Mouse (Mus musculus) heart, embryonic 15.5 days (tissue): ENCODE results near the gene Aarsd1. TPM values are rescaled to one million over a fixed set of nuclear protein-coding genes. Genes with fewer than 3 reads are reported as not detected.

ENCODE experiments used
- ATAC-seq: fragments of 200-750 bp; cut with Nextera tagmentation; replicated peaks from 2 replicates; pipeline ENCODE4 v1.8.0; 2017; ENCODE audit warnings: low read depth, moderate TSS enrichment; ENCODE audit not compliant: insufficient number of reproducible peaks, insufficient read depth, low FRiP score
- H3K27ac ChIP-seq: fragments of 300-500 bp; sonication (generic); 2 replicates; pipeline ENCODE4 v1.5.1; 2015; ENCODE audit warnings: mild to moderate bottlenecking, inconsistent platforms
- H3K27me3 ChIP-seq: fragments of 300-500 bp; sonication (generic); 2 replicates; pipeline ENCODE4 v1.6.1; 2015; ENCODE audit warnings: inconsistent platforms
- H3K36me3 ChIP-seq: fragments of 300-500 bp; sonication (generic); 2 replicates; pipeline ENCODE4 v1.6.1; 2015; ENCODE audit warnings: mild to moderate bottlenecking, inconsistent platforms
- H3K4me1 ChIP-seq: fragments of 300-500 bp; sonication (generic); replicated peaks from 2 replicates; pipeline ENCODE4 v1.6.1; 2015; ENCODE audit warnings: inconsistent platforms
- H3K4me2 ChIP-seq: fragments of 300-500 bp; sonication (generic); 2 replicates; pipeline ENCODE4 v1.6.1; 2015; ENCODE audit warnings: inconsistent platforms, mild to moderate bottlenecking, moderate library complexity
- H3K4me3 ChIP-seq: fragments of 300-500 bp; sonication (generic); 2 replicates; pipeline ENCODE4 v1.5.1; 2015; ENCODE audit warnings: mild to moderate bottlenecking, inconsistent platforms
- H3K9ac ChIP-seq: fragments of 300-500 bp; sonication (generic); 2 replicates; pipeline ENCODE4 v1.6.1; 2015; ENCODE audit warnings: mild to moderate bottlenecking, inconsistent platforms
- H3K9me3 ChIP-seq: fragments of 300-500 bp; sonication (generic); replicated peaks from 2 replicates; pipeline ENCODE4 v1.6.1; 2016; ENCODE audit warnings: inconsistent platforms
- WGBS: fragments of 180-500 bp; shearing (Covaris S2); methylation state at CpG from one replicate; pipeline ENCODE4 v1.1.7; 2015; ENCODE audit warnings: mixed read lengths; 5-methylcytosine and 5-hydroxymethylcytosine counted together
- microRNA-seq: library from miRNA; unstranded; fragments of <30 nt; microRNA quantifications from one replicate; pipeline ENCODE4, GENCODE M21; 2016
- polyA plus RNA-seq: library from polyadenylated mRNA; unstranded; fragments of >200 nt; fragmentation: Nextera tagmentation; extraction: Ambion mirVana; gene quantifications from 2 replicates; pipeline ENCODE4 v1.2.1, GENCODE M21; 2015

Gene Aarsd1
- polyA plus RNA-seq, 1 experiment from 2014 or later, result 36.9 TPM

- no peak for ATAC-seq
- 66% methylated on average over 5 of the region's 5 CpGs for WGBS
- no peaks in the 10 kb centered on the region for H3K27me3 ChIP-seq
- H3K27ac ChIP-seq, result no peak overlapping the region
- H3K9ac ChIP-seq, result no peak overlapping the region
- H3K9me3 ChIP-seq, result no peaks in the 10 kb centered on the region
- H3K4me2 ChIP-seq, result no peak overlapping the region
- H3K4me3 ChIP-seq, result no peak overlapping the region
- no peaks in the 10 kb centered on the region for H3K36me3 ChIP-seq
- no peaks in the 10 kb centered on the region for H3K4me1 ChIP-seq
Measured at GRCm38 (mm10) chr11:101370141-101370540, 47.3 kb downstream of the Aarsd1 start.

- 83% methylated on average over 8 of the region's 8 CpGs for WGBS
- H3K4me3 ChIP-seq, result no peak within 1 kb of the TSS
Measured at GRCm38 (mm10) chr11:101367326-101367935, 50.0 kb downstream of the Aarsd1 start, which contains the start of gene G6pc. G6pc (plus strand) TSS chr11:101367561.

GRCm38 (mm10) chr11:101364531-101364931 lies 52.9 kb downstream of the Aarsd1 start:
- H3K27ac ChIP-seq, result no peak overlapping the region
- no peak for ATAC-seq

More at GRCm38 (mm10) chr11:101367326-101367935, 50.0 kb downstream of the Aarsd1 start, which contains the start of gene G6pc:
- H3K27me3 ChIP-seq, result no peaks in the 10 kb centered on the region
- no peaks in the 10 kb centered on the region for H3K36me3 ChIP-seq
- H3K27ac ChIP-seq, result no peak within 1 kb of the TSS
- H3K9me3 ChIP-seq, result no peaks in the 10 kb centered on the region
- H3K4me1 ChIP-seq, result peaks cover 3% of the 10 kb centered on the region
- H3K9ac ChIP-seq, result no peak within 1 kb of the TSS
- H3K4me2 ChIP-seq, result no peak within 1 kb of the TSS
- no peak for ATAC-seq

GRCm38 (mm10) chr11:101360651-101361113 lies 56.7 kb downstream of the Aarsd1 start:
- Histone ChIP-seq H3K27me3 (no peaks in the 10 kb centered on the region), H3K36me3 (no peaks in the 10 kb centered on the region), H3K4me2 (no peak overlapping the region), H3K27ac (peak overlapping the region; percentile 70), H3K9me3 (no peaks in the 10 kb centered on the region), H3K4me3 (no peak overlapping the region), H3K4me1 (peaks cover 20% of the 10 kb centered on the region), H3K9ac (no peak overlapping the region)
- 28% methylated on average over 3 of the region's 3 CpGs for WGBS
- no peak for ATAC-seq

More at GRCm38 (mm10) chr11:101364531-101364931, 52.9 kb downstream of the Aarsd1 start:
- no peaks in the 10 kb centered on the region for H3K27me3 ChIP-seq
- H3K36me3 ChIP-seq, result no peaks in the 10 kb centered on the region
- peaks cover 20% of the 10 kb centered on the region for H3K4me1 ChIP-seq
- WGBS, result 22% methylated on average over 5 of the region's 5 CpGs
- H3K4me3 ChIP-seq, result no peak overlapping the region
- H3K9ac ChIP-seq, result no peak overlapping the region
- H3K9me3 ChIP-seq, result no peaks in the 10 kb centered on the region
- no peak overlapping the region for H3K4me2 ChIP-seq

GRCm38 (mm10) chr11:101359776-101360175 lies 57.6 kb downstream of the Aarsd1 start:
- ATAC-seq, result no peak
- Histone ChIP-seq H3K4me3 (no peak overlapping the region), H3K27me3 (no peaks in the 10 kb centered on the region), H3K4me1 (peaks cover 20% of the 10 kb centered on the region), H3K36me3 (no peaks in the 10 kb centered on the region), H3K4me2 (no peak overlapping the region), H3K9me3 (no peaks in the 10 kb centered on the region), H3K9ac (no peak overlapping the region), H3K27ac (peak overlapping the region; percentile 70)
- 61% methylated on average over 9 of the region's 9 CpGs for WGBS

- no peak overlapping the region for H3K4me3 ChIP-seq
- H3K9me3 ChIP-seq, result no peaks in the 10 kb centered on the region
- no peak for ATAC-seq
Measured at GRCm38 (mm10) chr11:101357505-101358182, 59.8 kb downstream of the Aarsd1 start.

More at GRCm38 (mm10) chr11:101357505-101358182, 59.8 kb downstream of the Aarsd1 start:
- Histone ChIP-seq H3K9ac (no peak overlapping the region), H3K4me2 (no peak overlapping the region), H3K27ac (no peak overlapping the region), H3K4me1 (peaks cover 17% of the 10 kb centered on the region), H3K36me3 (no peaks in the 10 kb centered on the region), H3K27me3 (no peaks in the 10 kb centered on the region)
- 74% methylated on average over 3 of the region's 3 CpGs for WGBS

Small RNA genes within 50 kb of the gene (microRNA-seq; reads per million reads assigned to microRNA genes)
- 0.63 reads per million for gene Mir6929

Other genes starting within 250 kb of the Aarsd1 start
- 0.50 and 0.85 TPM in 2 replicates for gene Cntnap1, start 247.1 kb downstream of the Aarsd1 start, polyA plus RNA-seq
- 10.5 and 13.6 TPM in 2 replicates for gene Plekhh3, start 246.3 kb downstream of the Aarsd1 start, polyA plus RNA-seq
- gene Ccr10, start 242.2 kb downstream of the Aarsd1 start, polyA plus RNA-seq, result 0.28 and 0.38 TPM in 2 replicates
- 13.3 and 15.0 TPM in 2 replicates for gene Ezh1, start 191.2 kb downstream of the Aarsd1 start, polyA plus RNA-seq
- gene Ramp2, start 171.6 kb downstream of the Aarsd1 start, polyA plus RNA-seq, result 196 and 210 TPM in 2 replicates
- 89.1 and 106 TPM in 2 replicates for gene Vps25, start 163.9 kb downstream of the Aarsd1 start, polyA plus RNA-seq
- 4.1 and 7.2 TPM in 2 replicates for gene Wnk4, start 157.0 kb downstream of the Aarsd1 start, polyA plus RNA-seq
- 0.61 and 0.68 TPM in 2 replicates for gene Cntd1, start 138.6 kb downstream of the Aarsd1 start, polyA plus RNA-seq
- gene Coa3, start 138.5 kb downstream of the Aarsd1 start, polyA plus RNA-seq, result 151 and 169 TPM in 2 replicates
- gene Becn1, start 115.3 kb downstream of the Aarsd1 start, polyA plus RNA-seq, result 114 and 145 TPM in 2 replicates
- gene Psme3, start 101.4 kb downstream of the Aarsd1 start, polyA plus RNA-seq, result 89.2 and 109 TPM in 2 replicates
- gene Aoc2, start 92.6 kb downstream of the Aarsd1 start, polyA plus RNA-seq, result 0.43 and 0.95 TPM in 2 replicates
- 1.9 and 2.7 TPM in 2 replicates for gene Aoc3, start 87.0 kb downstream of the Aarsd1 start, polyA plus RNA-seq
- not detected in 2 replicates for gene G6pc, start 50.1 kb downstream of the Aarsd1 start, polyA plus RNA-seq
- 12.1 and 15.9 TPM in 2 replicates for gene Gm27029, start 7.2 kb upstream of the Aarsd1 start, polyA plus RNA-seq
- 13.9 and 18.2 TPM in 2 replicates for gene Rundc1, start 7.5 kb upstream of the Aarsd1 start, polyA plus RNA-seq
- gene Ptges3l, start 7.7 kb upstream of the Aarsd1 start, polyA plus RNA-seq, result 66.5 and 81.5 TPM in 2 replicates
- 174 and 211 TPM in 2 replicates for gene Rpl27, start 24.7 kb upstream of the Aarsd1 start, polyA plus RNA-seq
- 18.0 and 25.9 TPM in 2 replicates for gene Ifi35, start 30.8 kb upstream of the Aarsd1 start, polyA plus RNA-seq
- gene Rnd2, start 47.4 kb upstream of the Aarsd1 start, polyA plus RNA-seq, result 9.1 and 10.1 TPM in 2 replicates
- 30.2 and 38.6 TPM in 2 replicates for gene Vat1, start 48.6 kb upstream of the Aarsd1 start, polyA plus RNA-seq
- gene Brca1, start 134.3 kb upstream of the Aarsd1 start, polyA plus RNA-seq, result 6.6 TPM in 2 replicates
- gene Nbr1, start 134.5 kb upstream of the Aarsd1 start, polyA plus RNA-seq, result 58.5 and 60.6 TPM in 2 replicates
- gene Tmem106a, start 164.6 kb upstream of the Aarsd1 start, polyA plus RNA-seq, result 4.8 and 6.8 TPM in 2 replicates
- not detected in 2 replicates for gene Gm11634, start 181.6 kb upstream of the Aarsd1 start, polyA plus RNA-seq
- gene Rdm1, start 209.6 kb upstream of the Aarsd1 start, polyA plus RNA-seq, result 45.6 and 46.4 TPM in 2 replicates
- 6.1 and 7.2 TPM in 2 replicates for gene Arl4d, start 247.9 kb upstream of the Aarsd1 start, polyA plus RNA-seq